Mouse (Mus musculus) yolk sac, embryonic 10.5 days (tissue): ENCODE results near the gene Ncs1.

Source experiments
- DNase-seq: peaks from one replicate; pipeline ENCODE4 v3.0.0-alpha.2; 2017; ENCODE audit warnings: low spot score

The Ncs1 gene

DNA sequence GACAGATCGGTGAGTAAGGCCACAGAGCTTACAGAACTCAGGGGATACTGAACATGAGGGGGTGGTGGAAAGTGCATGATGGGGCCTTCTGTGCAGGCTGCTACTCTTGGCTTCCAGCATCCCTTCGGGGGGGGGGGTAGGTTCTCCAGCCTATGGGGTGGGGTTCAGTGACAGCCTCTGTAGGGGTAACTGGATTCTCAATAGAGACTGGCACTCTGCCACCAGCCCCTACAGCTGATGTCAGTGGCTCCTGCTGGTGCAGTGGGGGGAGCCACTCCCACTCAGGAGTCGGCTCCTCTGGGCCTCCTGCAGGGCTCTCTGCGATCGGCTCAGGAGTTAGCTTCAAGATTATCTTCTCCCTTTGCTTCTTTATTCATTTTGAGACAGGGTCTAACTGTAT lies 32.9 kb downstream of the Ncs1 start:
- DNase-seq, result no peak

DNA sequence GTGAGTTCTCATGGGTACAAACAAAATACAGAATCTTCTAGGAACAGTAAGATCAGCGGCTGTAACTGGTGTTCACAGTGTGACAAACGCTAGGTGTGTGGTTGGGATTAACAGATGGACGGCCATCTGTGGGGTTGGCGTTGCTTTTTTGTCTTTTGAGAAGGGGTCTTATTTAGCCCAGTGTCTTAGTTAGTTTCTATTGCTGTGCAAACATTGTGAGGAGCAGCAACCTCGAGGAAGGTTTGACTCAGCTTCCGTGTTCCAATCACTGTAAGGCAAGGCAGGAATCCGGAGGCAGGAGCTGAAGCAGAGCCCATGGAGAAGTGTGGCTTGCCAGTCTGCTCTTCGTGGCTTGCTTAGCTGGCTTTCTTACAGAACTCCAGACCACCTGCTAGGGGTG lies 35.5 kb downstream of the Ncs1 start:
- DNase-seq, result no peak

DNA sequence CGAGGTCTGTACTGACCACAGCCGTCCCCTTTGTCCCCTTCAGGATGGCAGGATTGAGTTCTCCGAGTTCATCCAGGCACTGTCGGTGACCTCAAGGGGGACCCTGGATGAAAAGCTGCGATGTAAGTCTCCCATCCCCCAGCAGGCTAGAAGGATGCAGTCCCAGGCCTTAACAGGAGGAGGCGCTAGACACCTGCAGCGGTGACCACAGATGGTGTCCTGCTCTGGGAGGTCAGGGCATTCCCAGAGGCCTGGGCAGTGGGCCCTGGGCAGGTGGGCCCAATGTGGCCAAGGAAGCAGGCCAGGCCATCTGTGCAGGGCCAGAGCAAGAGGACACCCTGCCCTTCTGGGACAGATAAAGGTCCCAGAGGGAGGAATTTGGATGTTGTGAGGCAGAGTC lies 36.6 kb downstream of the Ncs1 start:
- DNase-seq, result no peak

GRCm38 (mm10) chr2:31282880-31283279 lies 37.3 kb downstream of the Ncs1 start:
- DNase-seq, result no peak

DNA sequence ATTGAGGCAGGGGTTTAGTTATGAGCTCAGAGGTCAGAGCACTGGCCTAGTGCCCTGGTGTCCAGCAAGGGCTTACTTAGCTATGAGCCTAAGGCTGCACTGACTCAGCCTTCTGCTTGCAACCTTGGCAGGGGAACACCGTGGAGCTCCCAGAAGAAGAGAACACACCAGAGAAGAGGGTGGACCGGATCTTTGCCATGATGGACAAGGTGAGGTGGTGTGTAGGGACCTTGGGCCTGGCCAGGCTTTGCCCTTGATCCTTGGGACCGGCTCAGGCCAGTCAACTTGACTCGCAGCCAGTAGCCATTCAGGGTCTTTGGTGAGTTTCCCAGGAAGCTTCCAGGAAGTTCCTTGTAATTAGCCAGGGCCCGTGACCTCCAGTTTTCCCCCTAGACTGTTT lies 38.9 kb downstream of the Ncs1 start:
- no peak for DNase-seq

GRCm38 (mm10) chr2:31291421-31291820 lies 45.8 kb downstream of the Ncs1 start:
- no peak for DNase-seq

GRCm38 (mm10) chr2:31294985-31295384 lies 49.4 kb downstream of the Ncs1 start:
- DNase-seq, result peak; percentile 45

DNA sequence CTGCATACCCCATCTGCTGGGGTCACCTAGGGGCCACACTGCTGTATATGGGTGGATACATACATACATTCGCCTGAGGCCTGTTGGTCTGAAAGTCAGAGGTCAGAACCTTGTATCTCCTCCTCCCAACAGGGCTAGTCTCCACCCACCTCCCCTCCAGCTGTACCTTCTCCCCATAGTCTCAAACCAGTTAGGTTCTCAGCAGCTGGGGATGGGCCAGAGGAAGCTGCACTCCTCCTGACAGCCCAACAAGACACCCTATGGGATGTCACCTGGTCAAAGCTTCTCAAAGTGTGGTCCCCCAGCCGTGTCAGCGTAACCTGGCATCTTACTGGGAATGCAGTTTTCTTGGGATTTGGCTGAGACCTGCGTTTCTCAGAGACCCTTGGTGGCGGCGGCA lies 50.8 kb downstream of the Ncs1 start:
- no peak for DNase-seq

DNA sequence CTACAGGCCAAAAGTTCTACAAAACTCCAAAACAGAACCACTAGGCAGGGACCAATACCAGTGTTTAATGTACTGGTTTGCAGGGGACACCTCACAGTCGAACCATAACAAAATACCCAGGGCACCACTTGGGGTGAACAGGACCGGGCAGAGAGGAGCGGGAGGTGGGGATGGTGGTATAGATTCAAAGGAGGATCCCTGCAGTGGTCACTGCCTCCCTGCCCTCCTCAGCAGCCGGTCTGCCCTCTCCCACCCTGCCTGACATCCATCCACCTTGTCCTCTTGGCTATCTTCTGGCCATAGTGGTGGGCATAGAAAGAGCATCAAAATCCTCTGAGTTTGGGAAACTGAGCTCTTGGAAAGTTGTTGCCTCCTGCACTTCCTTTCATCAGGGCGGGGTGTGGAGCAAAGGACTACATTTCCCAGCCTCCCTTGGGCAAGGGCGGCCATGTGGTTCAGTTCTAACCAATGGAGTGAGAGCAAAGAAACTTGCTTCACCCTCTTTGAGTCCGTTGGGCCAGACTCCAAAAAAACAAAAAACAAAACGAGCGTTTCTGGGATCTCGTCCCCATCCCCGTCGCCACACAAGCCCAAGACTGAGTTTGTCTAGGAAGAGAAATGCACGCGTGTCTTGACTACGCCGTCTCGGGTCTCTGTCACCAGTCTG lies 52.1 kb downstream of the Ncs1 start:
- DNase-seq, result peak; percentile 50

- DNase-seq, result no peak
Measured at GRCm38 (mm10) chr2:31298814-31299213, 53.2 kb downstream of the Ncs1 start.

GRCm38 (mm10) chr2:31299266-31299665 lies 53.6 kb downstream of the Ncs1 start:
- no peak for DNase-seq

- DNase-seq, result no peak
Measured at GRCm38 (mm10) chr2:31299996-31300395, 54.4 kb downstream of the Ncs1 start.

GRCm38 (mm10) chr2:31303177-31303576 lies 57.6 kb downstream of the Ncs1 start:
- DNase-seq, result no peak

GRCm38 (mm10) chr2:31304191-31304590 lies 58.6 kb downstream of the Ncs1 start:
- no peak for DNase-seq

DNA sequence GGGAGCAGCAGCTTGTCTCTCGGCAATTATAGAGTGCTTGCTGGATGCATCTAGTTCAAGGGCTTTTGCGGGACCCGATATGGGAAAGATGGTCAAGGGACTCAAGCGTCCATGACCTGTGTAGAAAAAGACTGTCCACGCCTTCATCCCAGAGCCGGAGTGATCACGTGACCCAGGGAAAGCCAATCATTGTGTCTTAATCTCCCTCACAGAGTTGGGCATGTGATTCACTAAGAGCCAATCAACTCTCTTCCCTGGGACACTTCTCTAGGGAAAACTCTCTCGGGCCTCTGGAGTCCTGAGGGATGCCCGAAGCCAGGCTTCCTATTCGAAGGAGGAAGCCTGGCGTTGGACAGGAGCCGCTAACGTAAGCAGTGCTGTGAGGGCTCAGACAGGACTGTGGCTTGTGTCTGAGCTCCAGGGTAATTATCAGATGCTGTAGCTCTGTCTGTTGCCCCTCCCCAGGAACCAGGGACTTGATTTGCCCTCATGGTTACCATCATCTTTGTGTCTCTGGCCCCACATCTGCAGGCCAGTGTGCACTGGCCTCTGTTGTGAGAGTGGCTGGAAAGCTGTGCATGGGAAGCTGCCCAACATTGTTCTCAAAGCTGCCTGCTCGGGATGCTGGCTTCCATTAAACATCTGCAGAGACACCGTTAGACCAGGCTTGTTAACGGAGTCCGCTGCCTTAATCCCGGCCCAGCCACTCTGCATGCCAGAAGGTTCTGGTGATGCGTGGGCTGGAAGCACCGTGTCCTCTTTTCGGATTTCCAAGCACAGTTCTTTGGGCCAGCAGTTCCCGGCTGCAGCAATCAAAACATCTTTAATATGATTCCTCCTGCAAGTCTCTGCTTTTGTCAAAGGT lies 59.4 kb downstream of the Ncs1 start:
- DNase-seq, result no peak

DNA sequence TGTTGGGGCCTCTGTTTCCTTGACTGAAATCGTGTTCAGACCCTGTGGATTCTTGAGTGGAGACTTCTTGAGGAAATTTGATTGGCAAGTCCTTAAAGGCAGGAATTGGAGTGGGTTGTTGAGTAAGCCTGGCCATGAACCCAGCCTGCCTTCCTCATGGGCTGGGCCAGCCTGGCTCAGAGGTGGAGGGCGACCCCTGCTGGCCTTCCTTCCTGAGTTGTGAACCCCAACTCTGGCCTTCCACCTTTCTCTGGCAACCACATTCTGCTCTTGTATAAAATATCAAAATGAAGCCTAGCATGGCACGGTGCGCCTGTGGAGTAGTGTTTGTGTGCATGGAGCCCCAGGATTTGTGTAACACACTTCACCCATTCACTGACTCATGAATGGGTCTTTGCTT lies 60.1 kb downstream of the Ncs1 start:
- DNase-seq, result no peak

DNA sequence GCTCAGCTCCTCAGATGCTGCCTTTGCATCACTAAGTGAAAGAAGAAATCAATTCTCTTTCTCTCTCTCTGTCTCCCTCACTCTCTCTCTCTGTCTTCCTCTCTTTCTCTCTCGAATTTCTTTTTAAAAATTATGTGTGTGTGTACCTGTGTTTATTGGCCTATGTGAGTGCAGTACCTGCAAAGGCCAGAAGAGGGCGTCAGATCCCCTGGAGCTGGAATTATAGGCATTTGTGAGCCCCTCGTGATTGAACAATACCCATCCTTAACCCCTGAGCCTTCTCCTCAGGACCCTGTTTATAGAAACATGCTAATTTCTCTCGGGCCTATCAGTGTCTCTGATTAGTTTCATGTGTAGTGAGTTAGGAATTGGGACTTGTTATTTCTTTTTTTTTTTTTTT lies 62.6 kb downstream of the Ncs1 start:
- DNase-seq, result no peak

DNA sequence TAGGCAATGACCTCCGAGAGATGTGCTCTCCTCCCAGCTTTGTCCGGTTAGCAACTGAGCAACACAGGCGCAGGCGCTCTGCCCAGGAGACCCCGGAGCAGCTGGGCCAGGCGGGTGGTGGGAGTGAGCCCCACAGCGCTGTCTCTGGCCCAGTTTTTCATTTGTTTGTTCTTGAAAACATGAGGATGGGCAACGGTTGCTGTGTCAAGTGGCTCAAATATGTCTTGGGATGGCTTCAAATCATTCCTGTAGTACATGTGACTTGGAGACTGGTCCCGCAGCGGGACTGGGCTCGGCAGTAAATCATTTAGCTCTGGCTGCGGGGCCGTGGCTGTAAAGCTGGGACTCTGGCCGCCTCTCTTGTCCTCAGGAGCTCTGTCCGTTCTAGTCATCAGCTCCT lies 63.9 kb downstream of the Ncs1 start:
- no peak for DNase-seq

DNA sequence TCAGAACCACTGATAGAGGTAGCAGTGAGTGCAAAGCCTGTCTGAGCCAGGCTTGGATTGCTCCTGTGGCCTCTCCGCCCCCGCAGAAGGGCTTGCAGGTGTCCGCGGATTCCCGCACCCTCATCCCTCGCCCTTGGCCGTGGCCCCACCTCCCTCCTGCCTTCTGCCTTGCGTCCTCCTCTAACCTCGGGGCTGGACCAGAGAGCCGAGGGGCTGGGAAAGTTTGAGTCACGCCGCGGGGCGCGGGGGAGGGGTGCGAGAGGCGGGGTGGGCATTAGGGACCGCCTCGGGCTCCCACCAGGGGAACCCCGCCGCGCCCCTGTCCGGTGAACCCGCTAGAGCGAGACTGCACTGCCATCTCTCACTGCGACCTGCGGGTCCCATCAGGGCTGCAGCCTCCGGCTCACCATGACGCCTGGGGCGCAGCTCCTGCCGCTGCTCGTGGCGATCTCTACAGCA lies 68.4 kb downstream of the Ncs1 start, which contains the start of gene Hmcn2:
Hmcn2 (plus strand) TSS at position 409 of the 459 bp plus-strand sequence.
- DNase-seq, result no peak

- DNase-seq, result no peak
Measured at GRCm38 (mm10) chr2:31318162-31318561, 72.5 kb downstream of the Ncs1 start.

GRCm38 (mm10) chr2:31319200-31319599 lies 73.6 kb downstream of the Ncs1 start:
- DNase-seq, result no peak

- DNase-seq, result no peak
Measured at GRCm38 (mm10) chr2:31327186-31327585, 81.6 kb downstream of the Ncs1 start.

- DNase-seq, result peak; percentile 23
Measured at GRCm38 (mm10) chr2:31337706-31338330, 92.2 kb downstream of the Ncs1 start.
